Mouse (Mus musculus): Measurements from ENCODE around the gene Rad51b. TPM values are rescaled to one million over a fixed set of nuclear protein-coding genes. Genes with fewer than 3 reads are reported as not detected.

The Rad51b gene
- polyA plus RNA-seq, 1 experiment from 2014 or later = 3.9 TPM

- Histone ChIP-seq H3K9ac (ENCODE audit: low read depth, low read length) (no peak overlapping the region), H3K4me3 (replicated peaks; ENCODE audit: low read depth, low read length) (no peak overlapping the region), H3K4me2 (ENCODE audit: low read length) (no peak overlapping the region), H3K27me3 (ENCODE audit: insufficient read depth, low read length) (no peaks in the 10 kb centered on the region), H3K36me3 (ENCODE audit: insufficient read depth, low read length) (no peaks in the 10 kb centered on the region), H3K4me1 (replicated peaks; ENCODE audit: insufficient read depth, low read length) (no peaks in the 10 kb centered on the region), H3K9me3 (replicated peaks; ENCODE audit: low read length) (no peaks in the 10 kb centered on the region), H3K27ac (no peak overlapping the region)
- no peak for DNase-seq (ENCODE audit: low spot score)
- ATAC-seq (replicated peaks; ENCODE audit: low FRiP score, low read depth) = no peak
- no peak for TF ChIP-seq CTCF (IDR thresholded peaks at IDR 0.05; ENCODE audit: low read depth)
Observed at GRCm38 (mm10) chr12:79553056-79553455, 256.0 kb downstream of the Rad51b start.

- Histone ChIP-seq H3K36me3 (ENCODE audit: insufficient read depth, low read length) (no peaks in the 10 kb centered on the region), H3K4me3 (replicated peaks; ENCODE audit: low read depth, low read length) (no peak overlapping the region), H3K27me3 (ENCODE audit: insufficient read depth, low read length) (no peaks in the 10 kb centered on the region), H3K9ac (ENCODE audit: low read depth, low read length) (no peak overlapping the region), H3K27ac (peak overlapping the region; percentile 21; the same call in 1 of the 2 replicates), H3K4me2 (ENCODE audit: low read length) (no peak overlapping the region), H3K4me1 (replicated peaks; ENCODE audit: insufficient read depth, low read length) (no peaks in the 10 kb centered on the region), H3K9me3 (replicated peaks; ENCODE audit: low read length) (no peaks in the 10 kb centered on the region)
- 40% methylated on average over 5 of the region's 5 CpGs for WGBS
- peak; percentile 49 for DNase-seq (ENCODE audit: low spot score)
- TF ChIP-seq CTCF (IDR thresholded peaks at IDR 0.05; ENCODE audit: low read depth) = no peak
- peak; percentile 75 for ATAC-seq (replicated peaks; ENCODE audit: low FRiP score, low read depth)
Observed at GRCm38 (mm10) chr12:79557904-79558303, 260.8 kb downstream of the Rad51b start.

GRCm38 (mm10) chr12:79558711-79559110, 261.6 kb downstream of the Rad51b start:
- no peaks in the 10 kb centered on the region for H3K9me3 ChIP-seq (replicated peaks; ENCODE audit: low read length)
- H3K27me3 ChIP-seq (ENCODE audit: insufficient read depth, low read length) = no peaks in the 10 kb centered on the region
- H3K36me3 ChIP-seq (ENCODE audit: insufficient read depth, low read length) = no peaks in the 10 kb centered on the region
- no peak for DNase-seq (ENCODE audit: low spot score)
- 86% methylated on average over 3 of the region's 3 CpGs for WGBS
- no peak overlapping the region for H3K4me3 ChIP-seq (replicated peaks; ENCODE audit: low read depth, low read length)
- no peak overlapping the region for H3K4me2 ChIP-seq (ENCODE audit: low read length)
- H3K9ac ChIP-seq (ENCODE audit: low read depth, low read length) = no peak overlapping the region
- ATAC-seq (replicated peaks; ENCODE audit: low FRiP score, low read depth) = no peak
- H3K4me1 ChIP-seq (replicated peaks; ENCODE audit: insufficient read depth, low read length) = no peaks in the 10 kb centered on the region
- no peak for TF ChIP-seq CTCF (IDR thresholded peaks at IDR 0.05; ENCODE audit: low read depth)
- 0 out of 2 replicates have a peak overlapping the region, but pooled peaks have one; percentile 4 for H3K27ac ChIP-seq

GRCm38 (mm10) chr12:79559410-79560015, 262.4 kb downstream of the Rad51b start:
- no peak overlapping the region for H3K27ac ChIP-seq

GRCm38 (mm10) chr12:79560084-79560699, 263.1 kb downstream of the Rad51b start:
- WGBS = 75% methylated on average over 8 of the region's 8 CpGs
- Histone ChIP-seq H3K4me2 (ENCODE audit: low read length) (no peak overlapping the region), H3K27ac (no peak overlapping the region), H3K4me1 (replicated peaks; ENCODE audit: insufficient read depth, low read length) (no peaks in the 10 kb centered on the region), H3K9ac (ENCODE audit: low read depth, low read length) (no peak overlapping the region), H3K4me3 (replicated peaks; ENCODE audit: low read depth, low read length) (no peak overlapping the region), H3K36me3 (ENCODE audit: insufficient read depth, low read length) (no peaks in the 10 kb centered on the region), H3K27me3 (ENCODE audit: insufficient read depth, low read length) (no peaks in the 10 kb centered on the region), H3K9me3 (replicated peaks; ENCODE audit: low read length) (no peaks in the 10 kb centered on the region)
- TF ChIP-seq CTCF (IDR thresholded peaks at IDR 0.05; ENCODE audit: low read depth) = no peak
- ATAC-seq (replicated peaks; ENCODE audit: low FRiP score, low read depth) (no peak), DNase-seq (ENCODE audit: low spot score) (no peak)

More at GRCm38 (mm10) chr12:79559410-79560015, 262.4 kb downstream of the Rad51b start:
- H3K9ac ChIP-seq (ENCODE audit: low read depth, low read length) = no peak overlapping the region
- no peaks in the 10 kb centered on the region for H3K4me1 ChIP-seq (replicated peaks; ENCODE audit: insufficient read depth, low read length)
- ATAC-seq (replicated peaks; ENCODE audit: low FRiP score, low read depth) (no peak), DNase-seq (ENCODE audit: low spot score) (no peak)
- H3K4me2 ChIP-seq (ENCODE audit: low read length) = no peak overlapping the region
- 57% methylated on average over 4 of the region's 4 CpGs for WGBS
- H3K27me3 ChIP-seq (ENCODE audit: insufficient read depth, low read length) = no peaks in the 10 kb centered on the region
- no peaks in the 10 kb centered on the region for H3K36me3 ChIP-seq (ENCODE audit: insufficient read depth, low read length)
- H3K4me3 ChIP-seq (replicated peaks; ENCODE audit: low read depth, low read length) = no peak overlapping the region
- TF ChIP-seq CTCF (IDR thresholded peaks at IDR 0.05; ENCODE audit: low read depth) = no peak
- no peaks in the 10 kb centered on the region for H3K9me3 ChIP-seq (replicated peaks; ENCODE audit: low read length)

GRCm38 (mm10) chr12:79560893-79561292, 263.8 kb downstream of the Rad51b start:
- Histone ChIP-seq H3K27me3 (ENCODE audit: insufficient read depth, low read length) (no peaks in the 10 kb centered on the region), H3K9ac (ENCODE audit: low read depth, low read length) (no peak overlapping the region), H3K4me1 (replicated peaks; ENCODE audit: insufficient read depth, low read length) (no peaks in the 10 kb centered on the region), H3K4me2 (ENCODE audit: low read length) (no peak overlapping the region), H3K9me3 (replicated peaks; ENCODE audit: low read length) (no peaks in the 10 kb centered on the region), H3K36me3 (ENCODE audit: insufficient read depth, low read length) (no peaks in the 10 kb centered on the region), H3K27ac (no peak overlapping the region), H3K4me3 (replicated peaks; ENCODE audit: low read depth, low read length) (no peak overlapping the region)
- ATAC-seq (replicated peaks; ENCODE audit: low FRiP score, low read depth) = 0 out of 2 replicates have a peak, but pooled peaks have one; percentile 54
- 59% methylated on average over 4 of the region's 4 CpGs for WGBS
- no peak for TF ChIP-seq CTCF (IDR thresholded peaks at IDR 0.05; ENCODE audit: low read depth)
- DNase-seq (ENCODE audit: low spot score) = peak; percentile 48

All from kidney, postnatal 0 days (tissue).